Mouse (Mus musculus) forebrain, postnatal 0 days (tissue): ENCODE measurements around the gene Acvr1. TPM values are rescaled to one million over a fixed set of nuclear protein-coding genes. Genes with fewer than 3 reads are reported as not detected.

Experiments
- ATAC-seq: fragments of 200-750 bp; cut with Nextera tagmentation; 2 replicates; pipeline ENCODE4 v1.8.0; 2017; ENCODE audit warnings: mild to moderate bottlenecking, moderate library complexity
- DNase-seq: peaks from one replicate; pipeline ENCODE4 v3.0.0-alpha.2; 2015
- H3K27ac ChIP-seq: fragments of 300-500 bp; sonication (generic); 2 replicates; pipeline ENCODE4 v1.5.1; 2014; ENCODE audit warnings: low read depth, mild to moderate bottlenecking, antibody characterized with exemption, low read length, moderate library complexity, mixed read lengths
- H3K27me3 ChIP-seq: fragments of 300-500 bp; sonication (generic); 2 replicates; pipeline ENCODE4 v1.6.1; 2014; ENCODE audit warnings: mild to moderate bottlenecking, low read length, mixed read lengths; ENCODE audit not compliant: insufficient read depth
- H3K36me3 ChIP-seq: fragments of 300-500 bp; sonication (generic); 2 replicates; pipeline ENCODE4 v1.6.1; 2014; ENCODE audit warnings: mild to moderate bottlenecking, moderate library complexity; ENCODE audit not compliant: insufficient read depth
- H3K4me1 ChIP-seq: fragments of 300-500 bp; sonication (generic); 2 replicates; pipeline ENCODE4 v1.6.1; 2014; ENCODE audit warnings: antibody characterized with exemption; ENCODE audit not compliant: insufficient read depth
- H3K4me2 ChIP-seq: fragments of 300-500 bp; sonication (generic); 2 replicates; pipeline ENCODE4 v1.6.1; 2014; ENCODE audit warnings: low read depth, mild to moderate bottlenecking, moderate library complexity
- H3K4me3 ChIP-seq: fragments of 300-500 bp; sonication (generic); 2 replicates; pipeline ENCODE4 v1.5.1; 2014; ENCODE audit warnings: low read depth, low read length, mixed read lengths
- H3K9ac ChIP-seq: fragments of 300-500 bp; sonication (generic); 2 replicates; pipeline ENCODE4 v1.6.1; 2014; ENCODE audit warnings: mild to moderate bottlenecking
- H3K9me3 ChIP-seq: fragments of 300-500 bp; sonication (generic); 2 replicates; pipeline ENCODE4 v1.6.1; 2016; ENCODE audit warnings: low read length
- CTCF ChIP-seq: sonication (generic); IDR thresholded peaks from 2 replicates; pipeline ENCODE4 v1.5.1; 2016; ENCODE audit warnings: antibody characterized with exemption, control low read depth, low read depth
- WGBS: fragments of 180-500 bp; shearing (Covaris S2); extraction: QIAGEN DNeasy Blood & Tissue Kit; methylation state at CpG from one replicate; pipeline ENCODE4 v1.1.7; 2014; 5-methylcytosine and 5-hydroxymethylcytosine counted together
- polyA plus RNA-seq: library from polyadenylated mRNA; unstranded; fragments of >200 nt; fragmentation: Nextera tagmentation; extraction: Ambion mirVana; gene quantifications from 2 replicates; pipeline ENCODE4 v1.2.1, GENCODE M21; 2015
- total RNA-seq: library from RNA; depleted of rRNA; stranded (reverse); fragments of >200 nt; gene quantifications from 2 replicates; pipeline ENCODE4 v1.2.3, GENCODE M21; 2014

The Acvr1 gene
- total and polyA plus RNA-seq, 2 experiments from 2014 or later: 6.4 to 16.4 TPM

- 92% methylated on average over 11 of the region's 11 CpGs for WGBS
- ATAC-seq (no peak), DNase-seq (no peak)
- TF ChIP-seq CTCF: no peak
- H3K9me3 ChIP-seq: no peaks in the 10 kb centered on the region
- no peaks in the 10 kb centered on the region for H3K27me3 ChIP-seq
- H3K4me3 ChIP-seq: no peak overlapping the region
- H3K36me3 ChIP-seq: no peaks in the 10 kb centered on the region
- H3K9ac ChIP-seq: no peak overlapping the region
- no peak overlapping the region for H3K4me2 ChIP-seq
- H3K4me1 ChIP-seq: peaks cover 4% of the 10 kb centered on the region; the same call in 1 of the 2 replicates
- H3K27ac ChIP-seq: no peak overlapping the region
Measured at GRCm38 (mm10) chr2:58514489-58514888, 52.5 kb downstream of the Acvr1 start.

GRCm38 (mm10) chr2:58513212-58513611 is 53.7 kb downstream of the Acvr1 start:
- H3K9ac ChIP-seq: no peak overlapping the region
- H3K9me3 ChIP-seq: no peaks in the 10 kb centered on the region
- DNase-seq: no peak
- ATAC-seq: no peak
- peaks cover 4% of the 10 kb centered on the region; the same call in 1 of the 2 replicates for H3K4me1 ChIP-seq
- TF ChIP-seq CTCF: no peak
- H3K4me3 ChIP-seq: no peak overlapping the region
- 82% methylated on average over 3 of the region's 3 CpGs for WGBS
- no peak overlapping the region for H3K27ac ChIP-seq
- no peaks in the 10 kb centered on the region for H3K27me3 ChIP-seq
- no peak overlapping the region for H3K4me2 ChIP-seq
- no peaks in the 10 kb centered on the region for H3K36me3 ChIP-seq

GRCm38 (mm10) chr2:58510192-58510591 is 56.8 kb downstream of the Acvr1 start:
- H3K4me2 ChIP-seq: no peak overlapping the region
- no peaks in the 10 kb centered on the region for H3K9me3 ChIP-seq
- DNase-seq (no peak), ATAC-seq (no peak)
- H3K36me3 ChIP-seq: no peaks in the 10 kb centered on the region
- H3K4me1 ChIP-seq: no peaks in the 10 kb centered on the region
- no peak overlapping the region for H3K27ac ChIP-seq
- no peak overlapping the region for H3K4me3 ChIP-seq
- 59% methylated on average over 8 of the region's 8 CpGs for WGBS
- TF ChIP-seq CTCF: no peak
- no peaks in the 10 kb centered on the region for H3K27me3 ChIP-seq
- no peak overlapping the region for H3K9ac ChIP-seq

GRCm38 (mm10) chr2:58505306-58506090 is 61.5 kb downstream of the Acvr1 start:
- H3K9ac ChIP-seq: no peak overlapping the region
- no peak for TF ChIP-seq CTCF
- H3K36me3 ChIP-seq: no peaks in the 10 kb centered on the region
- H3K4me2 ChIP-seq: no peak overlapping the region
- ATAC-seq: no peak
- WGBS: 90% methylated on average over 9 of the region's 9 CpGs
- H3K27ac ChIP-seq: no peak overlapping the region
- H3K4me3 ChIP-seq: no peak overlapping the region
- H3K4me1 ChIP-seq: no peaks in the 10 kb centered on the region
- H3K9me3 ChIP-seq: no peaks in the 10 kb centered on the region
- no peaks in the 10 kb centered on the region for H3K27me3 ChIP-seq
- DNase-seq: no peak

GRCm38 (mm10) chr2:58496647-58497410 is 70.1 kb downstream of the Acvr1 start:
- no peak overlapping the region for H3K4me2 ChIP-seq
- WGBS: 76% methylated on average over 8 of the region's 8 CpGs
- no peaks in the 10 kb centered on the region for H3K27me3 ChIP-seq
- no peak for DNase-seq
- no peak for ATAC-seq
- H3K36me3 ChIP-seq: no peaks in the 10 kb centered on the region
- no peaks in the 10 kb centered on the region for H3K4me1 ChIP-seq
- H3K27ac ChIP-seq: no peak overlapping the region
- no peak overlapping the region for H3K9ac ChIP-seq
- H3K4me3 ChIP-seq: no peak overlapping the region
- no peaks in the 10 kb centered on the region for H3K9me3 ChIP-seq
- no peak for TF ChIP-seq CTCF

GRCm38 (mm10) chr2:58495271-58495670 is 71.7 kb downstream of the Acvr1 start:
- H3K36me3 ChIP-seq: no peaks in the 10 kb centered on the region
- no peak overlapping the region for H3K4me3 ChIP-seq
- no peak for DNase-seq
- WGBS: 87% methylated on average over 3 of the region's 3 CpGs
- H3K9me3 ChIP-seq: no peaks in the 10 kb centered on the region
- H3K9ac ChIP-seq: no peak overlapping the region
- no peaks in the 10 kb centered on the region for H3K4me1 ChIP-seq
- H3K27me3 ChIP-seq: no peaks in the 10 kb centered on the region
- H3K4me2 ChIP-seq: no peak overlapping the region
- no peak overlapping the region for H3K27ac ChIP-seq
- no peak for TF ChIP-seq CTCF
- no peak for ATAC-seq
